Mouse (Mus musculus) layer of hippocampus, adult 2 months (tissue): ENCODE measurements around the gene Rab11fip2. TPM values are rescaled to one million over a fixed set of nuclear protein-coding genes. Genes with fewer than 3 reads are reported as not detected.

Source experiments
- DNase-seq, 2 experiments: peaks; one replicate each; pipeline ENCODE4 v3.0.0; 2022; ENCODE audit warnings: low spot score in 2 of 2
- H3K27ac ChIP-seq: fragments of 200-600 bp; 2 replicates; pipeline ENCODE4 v1.8.1; 2022
- H3K4me3 ChIP-seq: fragments of 200-600 bp; 2 replicates; pipeline ENCODE4 v1.8.1; 2022; ENCODE audit warnings: mild to moderate bottlenecking
- CTCF ChIP-seq: fragments of 200-600 bp; conservative IDR thresholded peaks from 2 replicates; pipeline ENCODE4 v1.8.1; 2022; ENCODE audit warnings: antibody characterized with exemption, mild to moderate bottlenecking, moderate library complexity
- total RNA-seq, 2 experiments: library from RNA; stranded (reverse); gene quantifications; 2 replicates each; pipeline ENCODE4 v1.2.3; 2021

The Rab11fip2 gene
- total RNA-seq, 2 experiments from 2014 or later, result 78.5 to 78.7 TPM

GRCm38 (mm10) chr19:59905296-59906081 lies 38.0 kb downstream of the Rab11fip2 start:
- no peak for TF ChIP-seq CTCF
- DNase-seq, result peak; percentile 20 to 69
- H3K4me3 ChIP-seq, result no peak overlapping the region
- H3K27ac ChIP-seq, result peak overlapping the region; percentile 75

DNA sequence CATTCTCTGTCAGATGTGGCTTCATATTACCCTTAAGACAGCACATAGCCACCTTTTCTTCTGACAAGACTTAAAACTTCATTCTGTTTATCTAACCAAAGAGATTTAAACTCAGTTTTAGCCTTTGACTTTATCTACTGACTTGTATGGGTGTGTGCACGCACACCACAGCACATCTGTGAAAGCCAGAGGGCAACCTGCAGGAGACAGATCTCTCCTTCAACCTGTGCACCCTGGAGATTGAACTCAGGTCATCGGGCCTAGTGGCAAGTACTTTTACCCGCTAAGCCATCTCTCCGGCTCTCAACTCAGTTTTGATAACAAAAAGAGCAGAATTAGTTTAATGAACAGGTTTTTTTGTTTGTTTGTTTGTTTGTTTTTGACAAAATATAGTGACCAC lies 43.5 kb downstream of the Rab11fip2 start:
- DNase-seq, result no peak
- no peak for TF ChIP-seq CTCF

DNA sequence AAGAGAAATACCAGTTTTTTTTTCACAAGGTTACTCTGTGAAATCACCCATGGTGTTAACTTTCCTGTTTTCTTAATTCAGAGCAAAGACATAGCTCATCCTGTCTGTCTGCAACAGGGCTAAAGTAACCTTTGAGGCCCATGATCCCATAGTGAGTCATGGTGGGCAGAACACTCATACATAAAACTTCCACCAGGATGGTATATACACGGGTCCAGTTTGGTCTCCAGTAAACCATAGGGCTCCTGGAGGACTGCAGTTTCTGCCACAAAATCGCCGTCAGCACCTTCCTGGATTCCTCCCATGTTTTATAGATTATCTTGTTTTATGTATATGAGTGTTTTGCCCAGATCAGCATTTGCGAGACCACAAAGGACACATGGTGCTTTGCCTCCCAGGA lies 45.2 kb downstream of the Rab11fip2 start:
- DNase-seq, result no peak
- Histone ChIP-seq H3K27ac (no peak overlapping the region), H3K4me3 (no peak overlapping the region)
- TF ChIP-seq CTCF, result no peak

More for the DNA sequence above, 43.5 kb downstream of the Rab11fip2 start:
- Histone ChIP-seq H3K4me3 (no peak overlapping the region), H3K27ac (no peak overlapping the region)

DNA sequence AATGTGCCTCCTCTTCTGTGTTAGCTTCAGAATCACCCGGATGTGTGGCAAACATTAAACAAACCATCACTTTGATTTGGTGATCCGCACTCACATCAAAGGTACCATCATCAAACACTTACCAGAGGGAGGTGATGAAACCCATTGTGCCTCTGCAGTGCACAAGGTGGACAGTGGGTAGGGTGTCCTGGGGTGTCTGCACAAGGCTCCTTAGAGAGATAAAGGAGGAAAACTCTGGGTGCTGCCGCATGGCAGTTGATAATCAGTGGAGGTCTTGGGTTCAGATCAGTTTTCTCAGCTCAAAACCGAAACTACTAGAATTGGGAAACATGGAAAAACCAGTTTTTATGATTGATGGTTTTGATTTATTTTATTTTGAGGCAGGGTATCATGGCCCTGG lies 54.1 kb downstream of the Rab11fip2 start:
- no peak overlapping the region for H3K4me3 ChIP-seq
- no peak for DNase-seq
- H3K27ac ChIP-seq, result no peak overlapping the region
- no peak for TF ChIP-seq CTCF

DNA sequence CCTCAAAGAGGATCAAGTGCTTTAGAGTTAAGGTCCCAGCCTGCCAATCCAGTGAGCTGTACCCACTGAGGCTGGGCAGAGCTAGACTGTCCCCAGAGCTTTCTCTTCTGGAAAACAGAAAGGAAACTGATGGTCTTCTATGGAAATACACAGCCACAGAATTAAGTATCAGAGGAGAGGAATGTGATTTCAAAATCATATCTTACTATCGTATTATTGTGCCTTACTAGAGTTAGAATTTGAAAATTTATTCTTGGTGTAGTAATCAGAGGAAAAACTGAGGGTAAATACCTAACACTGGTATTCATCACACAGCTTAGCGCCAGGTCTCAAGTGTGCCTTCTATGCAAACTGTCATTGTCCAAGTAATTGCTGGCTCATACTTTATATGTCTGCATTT lies 54.6 kb downstream of the Rab11fip2 start:
- H3K27ac ChIP-seq, result no peak overlapping the region
- no peak overlapping the region for H3K4me3 ChIP-seq
- no peak for TF ChIP-seq CTCF
- no peak for DNase-seq

GRCm38 (mm10) chr19:59887866-59888265 lies 55.6 kb downstream of the Rab11fip2 start:
- no peak for TF ChIP-seq CTCF
- Histone ChIP-seq H3K4me3 (no peak overlapping the region), H3K27ac (no peak overlapping the region)
- DNase-seq, result no peak

DNA sequence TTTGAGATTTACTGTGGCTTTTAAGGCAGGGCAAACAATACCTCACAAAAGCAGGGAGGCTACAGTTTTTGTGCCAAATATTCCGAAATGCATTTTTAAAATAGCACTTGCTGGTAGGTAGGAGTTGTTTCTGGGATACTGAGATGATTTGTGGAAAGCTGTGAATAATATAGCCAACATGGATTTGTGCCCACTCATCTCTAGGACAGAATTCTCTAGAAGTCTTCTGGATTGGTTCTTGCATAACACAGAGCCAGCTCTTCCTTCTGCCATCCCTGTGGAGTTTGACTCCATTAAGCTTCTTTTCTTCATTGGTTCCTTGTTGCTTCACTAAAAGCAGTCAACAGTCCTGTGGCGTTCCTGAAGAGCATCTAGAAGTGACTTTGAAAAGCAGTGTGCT lies 58.2 kb downstream of the Rab11fip2 start:
- DNase-seq, result peak in 1 of 2 experiments; percentile 7

GRCm38 (mm10) chr19:59877238-59877637 lies 66.2 kb downstream of the Rab11fip2 start:
- DNase-seq, result no peak
- Histone ChIP-seq H3K27ac (no peak overlapping the region), H3K4me3 (no peak overlapping the region)
- no peak for TF ChIP-seq CTCF

More for the DNA sequence above, 58.2 kb downstream of the Rab11fip2 start:
- Histone ChIP-seq H3K27ac (no peak overlapping the region), H3K4me3 (no peak overlapping the region)
- no peak for TF ChIP-seq CTCF

GRCm38 (mm10) chr19:59866666-59867065 lies 76.8 kb downstream of the Rab11fip2 start:
- TF ChIP-seq CTCF, result no peak
- DNase-seq, result no peak
- no peak overlapping the region for H3K4me3 ChIP-seq
- no peak overlapping the region for H3K27ac ChIP-seq

- H3K4me3 ChIP-seq, result no peak overlapping the region
- H3K27ac ChIP-seq, result no peak overlapping the region
- DNase-seq, result no peak
- no peak for TF ChIP-seq CTCF
These were observed 81.0 kb downstream of the Rab11fip2 start for GRCm38 (mm10) chr19:59862423-59862822.

- DNase-seq, result no peak
- no peak for TF ChIP-seq CTCF
- no peak overlapping the region for H3K4me3 ChIP-seq
- no peak overlapping the region for H3K27ac ChIP-seq
These were observed 82.7 kb downstream of the Rab11fip2 start for GRCm38 (mm10) chr19:59860799-59861198.

- no peak for DNase-seq
- no peak overlapping the region for H3K4me3 ChIP-seq
- H3K27ac ChIP-seq, result no peak overlapping the region
- TF ChIP-seq CTCF, result no peak
These were observed 90.4 kb downstream of the Rab11fip2 start for GRCm38 (mm10) chr19:59853061-59853460.
